Mouse (Mus musculus): ENCODE results near the gene Cpa2.

Gene Cpa2

DNA sequence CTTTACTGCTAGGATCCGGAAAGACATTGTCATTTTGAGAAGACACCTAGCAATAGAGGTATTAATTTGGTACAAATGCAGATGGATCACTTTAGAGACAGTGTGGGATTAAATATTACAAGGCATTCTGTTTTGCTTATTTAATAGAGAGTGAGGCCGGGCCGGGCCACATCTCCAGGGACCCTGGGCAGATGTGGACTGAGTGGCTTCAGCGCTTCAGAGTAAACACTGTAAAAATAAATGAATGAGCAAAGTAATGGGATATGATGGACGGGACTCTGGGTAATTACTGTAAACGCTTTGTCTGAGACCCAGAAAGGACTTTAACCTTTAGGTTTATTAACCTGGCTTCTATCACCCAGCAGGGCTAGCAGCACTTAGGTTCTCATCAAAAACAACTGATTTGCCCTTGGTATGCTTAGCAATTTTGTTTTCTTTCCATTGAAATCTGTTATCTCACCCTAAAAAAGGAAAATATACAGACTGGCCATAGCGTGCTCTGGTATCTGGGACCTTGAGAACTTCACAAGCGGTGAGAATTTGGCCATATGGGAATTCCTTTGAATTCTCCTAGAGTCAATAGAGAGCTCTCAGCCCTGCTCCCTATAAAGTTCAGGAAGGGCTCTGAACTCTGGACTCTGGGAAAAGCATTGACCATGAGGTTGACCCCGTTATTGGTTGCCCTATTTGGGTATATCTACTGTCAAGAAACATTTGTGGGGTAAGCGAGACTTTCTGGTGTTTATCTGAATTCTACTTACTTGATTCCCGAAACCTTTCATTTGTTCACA is at the start of gene Cpa2:
TSS of gene Cpa2 (plus strand) at position 574 of the 791 bp plus-strand sequence.
- DNase-seq (ENCODE audit: low spot score), result no peak

DNA sequence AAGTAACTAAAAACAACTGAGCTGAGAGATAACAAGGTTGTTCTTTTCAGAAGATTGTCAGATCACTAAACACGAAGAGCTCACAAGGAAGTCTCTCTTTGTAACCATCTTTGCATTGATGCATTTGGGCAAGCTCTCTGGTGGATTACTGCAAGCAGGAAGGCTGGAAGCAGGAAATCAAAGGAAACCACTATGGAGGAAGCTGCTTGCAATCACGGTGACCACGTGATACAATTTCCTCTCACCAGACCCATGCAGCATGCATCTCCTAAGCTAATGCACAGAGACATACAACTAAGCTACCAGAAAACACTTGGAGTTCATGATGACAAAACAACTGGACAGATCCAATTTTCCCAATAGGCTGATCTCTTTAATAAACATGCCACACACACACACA is 42.3 kb upstream of the Cpa2 start:
- DNase-seq (ENCODE audit: low spot score), result peak; percentile 39

DNA sequence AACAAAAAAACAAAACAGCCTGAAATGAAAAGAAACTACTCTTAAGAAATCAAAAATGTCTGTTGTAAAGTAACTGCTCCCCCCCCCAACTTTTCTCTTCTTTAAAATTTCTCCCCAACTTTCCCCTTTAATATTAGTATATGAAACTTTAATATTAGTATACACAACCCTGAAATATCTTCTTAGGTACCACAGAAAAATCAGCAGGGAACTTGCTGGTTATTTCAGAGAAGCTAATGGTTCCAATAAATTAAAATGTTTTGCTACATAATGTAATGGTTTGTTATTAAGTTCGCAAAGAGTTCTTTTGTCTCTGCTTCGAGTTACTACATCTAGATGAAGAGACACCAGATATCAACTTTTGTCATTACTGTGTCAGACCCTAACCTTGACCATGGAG is 32.6 kb upstream of the Cpa2 start:
- no peak for DNase-seq (ENCODE audit: low spot score)

DNA sequence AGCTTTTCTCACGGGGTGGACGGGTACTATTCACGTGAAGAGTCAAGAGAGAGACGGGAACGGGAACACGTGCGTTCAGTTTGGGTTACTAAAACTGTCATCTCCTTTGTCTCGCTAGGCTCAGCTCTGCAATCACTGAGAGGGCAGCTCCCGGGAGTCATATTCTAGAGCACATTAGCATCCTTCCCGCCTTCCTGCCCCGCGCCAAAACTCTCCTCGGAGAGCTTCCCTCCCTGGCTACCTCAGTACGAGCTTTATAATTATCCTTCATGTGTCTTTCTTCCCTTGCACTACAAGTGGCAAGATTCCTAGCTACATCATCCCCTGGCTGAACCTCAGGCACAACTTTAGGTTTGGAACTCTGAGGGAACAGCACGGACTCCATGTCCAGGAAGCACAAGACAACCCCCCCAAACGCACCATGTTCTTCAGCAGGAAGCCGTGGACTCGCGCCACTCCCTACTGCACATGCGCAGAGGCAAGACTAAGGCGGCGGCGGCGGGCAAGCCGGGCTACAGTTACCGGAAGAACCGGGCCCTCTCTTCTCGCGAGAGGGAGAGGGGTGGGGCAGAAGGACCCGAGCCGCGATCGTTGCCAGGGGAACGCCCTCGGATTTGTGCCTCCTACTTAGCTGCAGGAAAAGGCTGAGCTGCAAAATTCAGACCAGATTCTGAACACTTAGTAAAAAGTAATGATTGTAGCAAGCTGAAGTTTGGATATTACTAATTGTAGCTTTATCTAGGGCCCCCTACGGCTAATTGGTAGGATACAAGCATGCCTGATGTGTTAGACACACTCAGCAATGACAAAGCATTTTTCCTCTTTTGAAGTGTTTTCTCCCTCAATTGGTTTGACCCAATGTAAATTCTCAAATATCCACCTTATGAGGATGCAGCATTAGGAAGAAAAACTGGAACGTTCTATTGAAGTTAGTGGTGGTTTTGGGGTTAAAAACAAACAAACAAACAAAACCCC is 31.8 kb upstream of the Cpa2 start, which contains the start of the genes Tmem209 and Ssmem1:
TSS of gene Tmem209 (minus strand) at position 519 of the 975 bp plus-strand sequence.
TSS of gene Ssmem1 (plus strand) at position 585 of the 975 bp plus-strand sequence.
- DNase-seq (ENCODE audit: low spot score), result peak; percentile 99

DNA sequence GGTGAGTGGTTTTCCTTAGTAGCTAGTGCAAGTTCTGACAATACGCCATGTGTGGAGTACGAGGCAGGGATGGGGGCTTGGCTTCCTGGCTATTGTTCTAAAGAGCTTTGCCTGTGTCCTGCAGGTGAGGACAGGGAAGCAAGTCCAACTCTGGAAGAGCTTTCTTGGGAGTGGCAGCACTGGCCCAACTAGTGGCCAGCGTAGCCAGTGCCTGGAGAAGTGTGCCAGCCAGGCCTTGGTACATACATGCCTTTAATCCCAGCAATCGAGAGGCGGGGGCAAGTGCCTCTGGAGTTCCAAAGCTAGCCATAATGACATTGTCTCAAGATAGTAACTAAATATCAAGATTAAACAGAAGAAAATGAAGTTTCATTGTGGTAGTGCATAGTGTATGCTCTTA is 31.1 kb upstream of the Cpa2 start:
- DNase-seq (ENCODE audit: low spot score), result no peak

- no peak for DNase-seq (ENCODE audit: low spot score)
Observed at GRCm38 (mm10) chr6:30514242-30514641, 27.1 kb upstream of the Cpa2 start.

DNA sequence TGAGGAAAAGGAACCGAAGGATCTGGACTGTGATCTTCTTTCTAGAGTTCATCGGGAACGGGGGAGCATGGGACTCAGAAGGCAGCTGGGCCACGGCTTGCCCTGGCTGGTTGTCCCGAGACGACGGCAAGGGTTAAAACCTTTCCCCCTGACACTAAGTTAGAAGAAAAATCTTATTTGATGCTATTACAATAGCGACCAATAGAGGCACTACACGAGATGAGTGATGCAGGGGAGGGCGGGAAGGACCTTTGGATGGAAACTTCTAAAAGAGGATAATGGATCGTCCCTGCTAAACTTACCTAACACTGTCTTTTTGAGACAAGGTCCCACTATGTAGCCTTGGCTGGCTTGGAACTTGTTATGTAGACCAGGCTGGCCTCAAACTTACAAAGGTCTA is 21.0 kb upstream of the Cpa2 start:
- no peak for DNase-seq (ENCODE audit: low spot score)

DNA sequence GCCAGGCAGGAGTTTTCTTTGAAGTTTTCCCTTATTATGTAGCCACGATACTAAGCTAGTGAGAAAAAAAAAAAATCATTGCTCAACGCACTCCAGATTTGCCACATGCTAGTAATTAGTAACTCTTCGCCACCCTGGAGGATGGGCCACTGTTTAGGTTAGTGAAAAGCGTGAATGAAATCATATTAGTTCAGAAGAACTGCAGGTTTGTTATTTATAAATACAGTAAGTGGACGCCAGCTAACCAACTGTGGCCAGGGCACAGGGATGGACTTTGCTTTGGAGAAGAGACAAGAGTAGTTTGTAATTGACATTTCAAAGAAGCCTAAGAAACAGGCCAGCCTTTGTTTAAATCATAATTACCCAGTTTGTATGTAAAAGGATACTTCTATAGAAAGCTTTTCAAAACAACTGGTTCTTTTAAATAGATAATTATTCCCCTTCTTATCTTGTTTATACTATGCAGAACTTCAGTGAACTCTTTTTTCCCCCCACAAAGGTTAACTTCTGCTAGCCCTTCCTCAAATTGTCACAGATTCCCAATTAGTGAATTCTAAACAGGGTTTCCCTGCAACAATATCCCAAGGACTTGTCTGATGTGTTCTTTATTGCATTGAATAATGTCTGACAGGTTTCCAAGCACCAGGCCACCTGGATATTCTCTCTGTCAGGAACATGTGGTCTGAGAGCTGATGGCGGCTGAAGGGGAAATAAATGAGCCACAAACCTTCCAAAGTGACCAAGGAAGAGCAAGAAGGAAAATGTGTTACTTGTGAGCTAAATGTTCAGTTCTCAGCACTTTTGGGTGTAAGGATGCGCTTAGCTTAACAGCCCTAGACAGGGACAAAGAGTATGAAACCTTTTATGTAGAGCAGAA is 15.7 kb upstream of the Cpa2 start:
- DNase-seq (ENCODE audit: low spot score), result no peak

DNA sequence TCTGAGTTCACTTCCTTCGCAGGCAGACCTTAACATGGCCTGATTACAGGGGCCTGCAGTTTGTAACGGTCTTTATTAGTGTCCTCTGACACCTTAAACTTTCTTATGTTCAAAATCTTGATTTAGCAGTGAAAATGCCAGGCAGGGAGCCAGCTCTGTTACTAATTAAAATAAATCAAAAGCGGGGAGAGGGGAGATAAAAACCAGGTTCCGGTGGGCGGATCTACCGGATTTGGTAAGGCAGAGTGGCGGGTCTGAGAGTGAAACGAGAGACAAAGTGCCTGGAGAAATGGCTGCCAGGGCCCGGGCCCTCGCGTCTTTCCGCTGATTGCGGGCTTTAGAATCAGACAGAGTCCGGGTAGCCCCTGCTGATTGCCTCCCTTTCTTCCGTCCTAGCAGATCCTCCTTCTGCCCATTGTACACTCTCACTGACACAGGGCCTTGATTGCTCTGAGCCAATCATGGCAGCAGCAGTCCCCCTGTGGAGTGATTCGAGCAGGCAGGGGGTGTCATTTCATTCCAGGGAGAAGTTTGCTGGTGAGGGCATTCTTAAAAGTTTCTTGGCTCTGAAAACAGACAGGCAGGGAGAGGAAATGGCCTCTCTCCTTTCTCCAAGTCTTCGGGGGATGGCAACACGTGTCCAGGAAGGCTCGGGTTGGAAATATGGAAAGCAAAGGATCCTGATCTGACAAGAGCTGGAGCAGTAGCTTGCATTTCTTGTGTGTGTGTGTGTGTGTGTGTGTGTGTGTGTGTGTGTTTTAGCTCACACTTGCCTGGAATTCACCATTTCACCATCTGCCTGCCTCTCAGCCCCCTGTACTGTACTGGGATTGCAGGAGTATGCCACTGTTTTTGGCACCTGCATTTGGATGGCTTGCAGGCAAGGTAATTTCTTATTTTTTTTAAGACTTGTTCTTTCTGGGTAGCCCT is 14.5 kb upstream of the Cpa2 start:
- no peak for DNase-seq (ENCODE audit: low spot score)

DNA sequence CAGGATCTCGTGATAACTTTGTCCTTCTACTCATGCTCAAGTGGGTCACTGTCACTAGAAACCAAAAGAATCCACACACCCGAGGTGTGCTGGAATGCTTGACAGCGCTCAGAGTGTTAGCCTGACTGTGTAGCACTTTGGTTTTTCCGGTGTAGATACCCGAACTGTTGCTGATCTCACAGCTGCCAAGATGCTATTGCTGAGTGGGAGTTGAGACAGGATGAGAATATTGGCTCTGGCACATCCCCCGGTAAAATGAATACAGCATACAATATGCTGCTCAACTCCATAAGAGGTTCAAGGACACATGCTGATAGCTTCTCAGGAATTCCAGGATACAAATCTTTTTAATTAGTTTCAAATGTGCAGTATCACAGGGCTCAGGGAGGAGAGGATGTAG is 12.6 kb upstream of the Cpa2 start:
- no peak for DNase-seq (ENCODE audit: low spot score)

GRCm38 (mm10) chr6:30535340-30535739 is 6.0 kb upstream of the Cpa2 start:
- DNase-seq (ENCODE audit: low spot score), result no peak

GRCm38 (mm10) chr6:30538240-30538639 is 3.1 kb upstream of the Cpa2 start:
- no peak for DNase-seq (ENCODE audit: low spot score)

DNA sequence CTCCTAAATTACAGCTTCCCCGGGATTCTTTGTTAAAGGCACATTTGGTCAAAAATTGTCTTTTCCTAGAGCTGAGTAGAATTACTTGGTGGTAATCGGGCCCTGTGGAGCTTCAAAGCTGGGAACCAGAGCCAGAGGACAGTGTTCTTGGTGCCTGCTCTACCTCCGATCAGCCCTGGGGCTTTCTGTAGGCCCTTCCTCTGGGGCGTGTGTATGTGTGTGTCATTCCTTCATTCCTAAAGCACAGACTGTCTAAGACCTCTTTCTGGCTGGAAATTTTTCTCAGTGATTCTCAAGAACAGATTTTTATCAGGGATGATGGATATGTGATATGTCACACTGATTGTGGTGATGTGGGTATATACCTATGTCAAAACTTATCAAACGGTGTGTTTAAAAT is 2.6 kb upstream of the Cpa2 start:
- no peak for DNase-seq (ENCODE audit: low spot score)

GRCm38 (mm10) chr6:30542277-30542676 is 895 bp downstream of the Cpa2 start:
- no peak for DNase-seq (ENCODE audit: low spot score)

GRCm38 (mm10) chr6:30543077-30543476 is 1.7 kb downstream of the Cpa2 start:
- DNase-seq (ENCODE audit: low spot score), result no peak

- no peak for DNase-seq (ENCODE audit: low spot score)
Observed at GRCm38 (mm10) chr6:30543851-30544250, 2.5 kb downstream of the Cpa2 start.

DNA sequence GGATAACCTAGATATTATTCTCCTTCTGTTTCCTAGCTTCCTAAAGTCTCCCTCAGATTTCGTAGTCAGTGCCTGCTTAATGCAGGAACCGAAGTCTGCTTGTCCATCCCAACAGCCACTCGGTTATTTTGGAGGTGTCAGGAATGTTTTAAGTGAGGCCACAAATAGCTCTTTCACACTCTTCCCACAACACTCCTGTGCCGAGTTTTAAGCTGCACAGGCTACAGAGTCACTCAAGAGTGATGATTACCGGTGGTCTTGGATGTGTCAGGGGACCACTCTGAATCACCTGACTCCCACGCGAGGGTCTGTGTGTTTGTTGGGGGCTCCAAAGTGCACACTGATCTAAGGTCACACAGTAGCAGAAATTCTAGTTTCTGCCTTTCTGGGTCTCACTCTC is 4.3 kb downstream of the Cpa2 start:
- DNase-seq (ENCODE audit: low spot score), result no peak

DNA sequence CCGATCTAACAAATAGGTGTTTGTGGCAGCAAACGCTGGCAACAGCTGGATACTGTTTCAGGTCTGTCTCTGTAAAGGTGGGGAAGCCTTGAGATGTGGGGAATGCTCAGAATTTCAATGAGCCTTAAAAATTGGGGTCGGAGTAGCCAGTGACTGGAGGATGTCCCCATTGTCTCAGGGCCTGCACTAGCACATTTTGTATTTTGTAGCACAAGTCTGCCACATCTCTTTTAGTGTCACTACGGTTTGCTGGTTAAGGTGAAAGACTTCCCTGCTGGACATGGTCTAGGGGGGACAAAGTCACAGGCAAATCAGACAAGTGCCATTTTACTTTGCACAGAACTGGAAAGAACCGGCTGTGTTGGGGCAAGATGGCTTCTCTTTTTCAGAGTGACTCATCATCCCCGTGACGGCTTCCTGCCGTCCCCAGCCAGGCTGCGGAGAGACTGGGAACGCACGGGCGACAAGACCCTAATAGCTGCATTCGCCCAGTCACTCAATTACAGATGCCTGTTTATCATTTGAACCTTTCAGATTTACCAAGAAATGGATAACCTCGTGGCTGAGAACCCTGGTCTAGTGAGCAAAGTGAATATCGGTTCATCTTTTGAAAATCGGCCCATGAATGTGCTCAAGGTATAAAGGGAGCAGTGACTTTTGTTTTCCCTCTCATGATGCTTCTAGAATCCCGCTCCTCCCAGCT is 5.3 kb downstream of the Cpa2 start:
- DNase-seq (ENCODE audit: low spot score), result peak; percentile 6

DNA sequence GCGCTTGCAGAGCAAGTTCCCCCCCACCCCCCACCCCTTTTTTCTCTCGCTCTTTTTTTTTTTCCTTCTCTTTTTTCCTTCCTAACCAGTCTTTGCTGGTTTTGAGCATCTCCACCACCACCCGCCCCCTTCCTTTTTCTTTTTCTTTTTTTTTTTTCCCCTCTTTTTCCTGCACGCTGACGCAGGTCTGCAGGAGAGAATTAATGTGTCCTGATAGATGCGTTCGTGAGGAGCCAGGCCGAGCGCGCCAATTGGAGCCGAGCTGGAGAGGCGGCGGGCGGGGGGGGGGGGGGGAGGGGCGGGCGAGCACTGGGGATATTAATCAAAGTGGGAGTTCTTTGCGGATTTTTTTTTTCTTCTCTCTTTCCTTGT is 5.9 kb downstream of the Cpa2 start:
- DNase-seq (ENCODE audit: low spot score), result no peak

DNA sequence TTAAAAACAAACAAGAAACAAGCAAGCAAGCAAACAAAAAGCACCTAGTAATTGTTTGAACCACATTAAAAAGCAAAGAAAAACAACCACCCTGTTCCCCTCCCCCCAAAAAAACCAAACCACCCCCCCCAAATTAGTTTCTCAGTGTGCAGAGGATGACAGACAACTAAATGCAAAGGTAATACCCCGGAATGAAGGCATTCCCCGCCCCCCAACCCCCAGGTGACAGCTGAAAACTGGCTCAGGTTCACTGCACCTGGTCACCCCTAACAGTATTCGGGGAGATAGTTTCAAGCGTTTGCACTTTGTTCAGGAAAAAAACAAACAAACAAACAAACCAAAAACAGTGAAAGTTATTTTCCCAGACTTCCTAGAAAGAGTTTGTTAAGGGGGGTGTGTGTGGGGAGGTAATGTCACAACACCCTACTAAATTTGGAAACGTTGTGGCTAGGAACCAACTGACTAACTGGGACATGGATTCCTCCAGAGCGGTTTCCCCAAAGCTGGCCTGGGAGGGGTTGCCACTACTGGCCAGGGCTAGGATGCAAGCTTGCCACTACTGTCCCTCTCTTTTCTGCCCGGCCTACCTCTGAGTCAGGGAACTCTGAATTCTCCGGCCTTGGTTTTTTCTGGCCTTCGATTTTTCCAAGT is 6.4 kb downstream of the Cpa2 start:
- no peak for DNase-seq (ENCODE audit: low spot score)
